In the genomic region with DNA sequence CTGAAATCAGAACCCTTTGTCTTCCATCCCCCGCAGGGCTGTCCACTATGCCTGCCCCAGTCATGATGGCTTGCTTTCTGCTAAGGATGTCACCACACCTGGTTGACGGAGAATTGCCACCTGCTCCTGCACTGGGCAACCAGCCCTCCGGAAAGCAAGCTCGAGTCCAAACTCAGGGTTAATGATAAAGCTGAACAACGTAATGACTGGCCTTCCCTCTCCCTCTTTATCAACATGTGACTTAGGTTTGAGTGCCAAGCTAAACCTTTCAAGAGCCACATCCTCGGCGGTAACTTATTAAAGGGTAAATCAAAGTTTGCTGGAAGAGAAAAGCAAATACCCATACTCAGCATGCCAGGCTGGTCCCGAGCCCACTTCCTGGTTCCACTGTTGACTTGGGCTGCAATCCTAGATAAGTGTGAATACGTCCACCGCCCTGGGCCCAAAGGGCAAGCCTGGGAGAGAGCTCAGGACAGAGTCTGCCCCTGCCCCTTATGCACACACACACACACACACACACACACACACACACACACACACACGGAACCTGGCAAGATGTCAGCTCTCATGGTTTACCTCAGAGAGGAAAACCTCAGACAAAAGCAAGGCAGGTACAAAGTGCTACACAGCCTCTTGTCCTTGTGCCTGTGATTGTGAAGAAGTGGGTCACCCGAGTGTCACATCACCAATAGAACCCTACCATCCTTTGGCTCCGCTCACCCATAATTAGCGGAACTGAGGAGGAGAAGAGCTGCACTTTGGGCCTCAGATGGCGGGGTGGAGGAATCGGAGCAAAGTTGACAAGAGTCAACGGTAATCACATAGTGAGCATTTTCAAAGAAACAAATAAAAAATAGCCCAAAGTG, we compare ENCODE assay signal across 9 mouse cellular contexts.
DNase-seq lines count a peak whose midpoint lies in the region; ATAC-seq and TF ChIP-seq lines count a peak whose summit lies in the region.
"Had no signal": no experiment of that assay in that cellular context is flagged by ENCODE, and none has a peak within 500 bp of the region (broad histone marks: within the 10 kb centered on the region; RNA-seq: fewer than 3 reads in every experiment).

No protein-coding gene starts in this region.

- H3K4me1 ChIP-seq in E14TG2a.4 (replicated peaks; ENCODE audit: low read depth, low read length): peaks cover 78% of the 10 kb centered on the region
- H3K4me1 ChIP-seq in intestine, embryonic 16.5 days (ENCODE audit: control insufficient read depth, insufficient read depth, low read length): peaks cover 77% of the 10 kb centered on the region
- peaks cover 89% of the 10 kb centered on the region for H3K4me1 ChIP-seq in liver, embryonic 15.5 days (replicated peaks)

- 53% methylated on average over 17 of the region's 17 CpGs for WGBS in intestine, embryonic 16.5 days
- 49% methylated on average over 17 of the region's 17 CpGs for WGBS in liver, embryonic 15.5 days (ENCODE audit: insufficient replicate concordance)

- no peaks in the 10 kb centered on the region for H3K36me3 ChIP-seq in E14TG2a.4 (ENCODE audit: insufficient read depth, low read length)
- no peaks in the 10 kb centered on the region for H3K36me3 ChIP-seq in intestine, embryonic 16.5 days (ENCODE audit: control insufficient read depth, insufficient read depth, low read length)
- H3K36me3 ChIP-seq in liver, embryonic 15.5 days (replicated peaks): no peaks in the 10 kb centered on the region
- H3K36me3 ChIP-seq: neural tube, embryonic 13.5 days had no signal

- peak; percentile 22 for DNase-seq in 416B (ENCODE audit: low read depth)
- no peak for DNase-seq in Muller cell, postnatal 12 days (ENCODE audit: inconsistent ontology term)
- no peak for DNase-seq in right cerebral cortex, adult 18-20 months
- DNase-seq: gastrocnemius, postnatal 25 days had no signal

- no peak overlapping the region for H3K4me2 ChIP-seq in intestine, embryonic 16.5 days (ENCODE audit: low read depth, low read length)
- H3K4me2 ChIP-seq in liver, embryonic 15.5 days: no peak overlapping the region; the same call in 1 of the 2 replicates
- H3K4me2 ChIP-seq: neural tube, embryonic 13.5 days had no signal

- TF ChIP-seq CTCF in E14TG2a.4 (conservative IDR thresholded peaks at IDR 0.05; ENCODE audit: low read length): no peak

- H3K9me3 ChIP-seq in E14TG2a.4 (ENCODE audit: low read length): no peaks in the 10 kb centered on the region
- H3K9me3 ChIP-seq in intestine, embryonic 16.5 days (ENCODE audit: control insufficient read depth, low read length): no peaks in the 10 kb centered on the region
- H3K9me3 ChIP-seq in liver, embryonic 15.5 days (replicated peaks): no peaks in the 10 kb centered on the region
- H3K9me3 ChIP-seq: neural tube, embryonic 13.5 days had no signal

- peak overlapping the region; percentile 17; the same call in 1 of the 2 replicates for H3K9ac ChIP-seq in intestine, embryonic 16.5 days (ENCODE audit: low read depth, low read length)
- no peak overlapping the region for H3K9ac ChIP-seq in liver, embryonic 15.5 days
- H3K9ac ChIP-seq: neural tube, embryonic 13.5 days had no signal

- peak overlapping the region; percentile 90 for H3K27ac ChIP-seq in intestine, embryonic 16.5 days (ENCODE audit: low read length)
- H3K27ac ChIP-seq in liver, embryonic 15.5 days (replicated peaks): peak overlapping the region; percentile 76
- H3K27ac ChIP-seq: neural tube, embryonic 13.5 days had no signal

- peak; percentile 67 for ATAC-seq in intestine, embryonic 16.5 days
- peak; percentile 57 for ATAC-seq in liver, embryonic 15.5 days (ENCODE audit: insufficient read depth)
- ATAC-seq in cerebellum, adult (ENCODE audit: insufficient number of reproducible peaks, low FRiP score, low TSS enrichment): no peak

- peak overlapping the region; percentile 35 for H3K4me3 ChIP-seq in E14TG2a.4 (replicated peaks; ENCODE audit: low read length)
- peak overlapping the region; percentile 3; the same call in 1 of the 2 replicates for H3K4me3 ChIP-seq in intestine, embryonic 16.5 days (ENCODE audit: low read length)
- H3K4me3 ChIP-seq in liver, embryonic 15.5 days (replicated peaks): no peak overlapping the region
- H3K4me3 ChIP-seq: neural tube, embryonic 13.5 days had no signal

- no peaks in the 10 kb centered on the region for H3K27me3 ChIP-seq in E14TG2a.4 (ENCODE audit: insufficient read depth, low read length)
- H3K27me3 ChIP-seq in intestine, embryonic 16.5 days (replicated peaks; ENCODE audit: control insufficient read depth, insufficient read depth, low read length): no peaks in the 10 kb centered on the region
- H3K27me3 ChIP-seq in liver, embryonic 15.5 days: no peaks in the 10 kb centered on the region
- H3K27me3 ChIP-seq: neural tube, embryonic 13.5 days had no signal
